Mouse (Mus musculus) stomach, embryonic 16.5 days (tissue): Measurements from ENCODE around the gene Fam189a2. TPM values are rescaled to one million over a fixed set of nuclear protein-coding genes. Genes with fewer than 3 reads are reported as not detected.
A peak's percentile ranks its signal among the peaks of the same experiment; 100 is the strongest.

Source experiments
- ATAC-seq: fragments of 200-750 bp; cut with Nextera tagmentation; 2 replicates; pipeline ENCODE4 v1.8.0; 2017; ENCODE audit warnings: moderate number of reproducible peaks, moderate TSS enrichment; ENCODE audit not compliant: insufficient read depth, low FRiP score
- H3K27ac ChIP-seq: fragments of 300-500 bp; sonication (generic); 2 replicates; pipeline ENCODE4 v1.5.1; 2014; ENCODE audit warnings: low read length
- H3K27me3 ChIP-seq: fragments of 300-500 bp; sonication (generic); 2 replicates; pipeline ENCODE4 v1.6.1; 2014; ENCODE audit warnings: low read length, control low read depth, mixed read lengths; ENCODE audit not compliant: control insufficient read depth, insufficient read depth
- H3K36me3 ChIP-seq: fragments of 300-500 bp; sonication (generic); 2 replicates; pipeline ENCODE4 v1.6.1; 2014; ENCODE audit warnings: low read length; ENCODE audit not compliant: control insufficient read depth, insufficient read depth
- H3K4me1 ChIP-seq: fragments of 300-500 bp; sonication (generic); 2 replicates; pipeline ENCODE4 v1.6.1; 2014; ENCODE audit warnings: low read length, control low read depth, mixed read lengths; ENCODE audit not compliant: control insufficient read depth, insufficient read depth
- H3K4me2 ChIP-seq: fragments of 300-500 bp; sonication (generic); 2 replicates; pipeline ENCODE4 v1.6.1; 2014; ENCODE audit warnings: low read depth, low read length, mixed read lengths
- H3K4me3 ChIP-seq: fragments of 300-500 bp; sonication (generic); replicated peaks from 2 replicates; pipeline ENCODE4 v1.5.1; 2014; ENCODE audit warnings: mild to moderate bottlenecking, low read length
- H3K9ac ChIP-seq: fragments of 300-500 bp; sonication (generic); 2 replicates; pipeline ENCODE4 v1.6.1; 2014; ENCODE audit warnings: low read length
- H3K9me3 ChIP-seq: fragments of 300-500 bp; sonication (generic); replicated peaks from 2 replicates; pipeline ENCODE4 v1.6.1; 2016; ENCODE audit warnings: low read length, control low read depth; ENCODE audit not compliant: control insufficient read depth
- WGBS: fragments of 180-500 bp; shearing (Covaris S2); extraction: QIAGEN DNeasy Blood & Tissue Kit; methylation state at CpG from one replicate; pipeline ENCODE4 v1.1.7; 2014; 5-methylcytosine and 5-hydroxymethylcytosine counted together
- polyA plus RNA-seq: library from polyadenylated mRNA; unstranded; fragments of >200 nt; fragmentation: Nextera tagmentation; extraction: Ambion mirVana; gene quantifications from 2 replicates; pipeline ENCODE4 v1.2.1, GENCODE M21; 2015

Gene Fam189a2
- polyA plus RNA-seq, 1 experiment from 2014 or later: 0.75 TPM

DNA sequence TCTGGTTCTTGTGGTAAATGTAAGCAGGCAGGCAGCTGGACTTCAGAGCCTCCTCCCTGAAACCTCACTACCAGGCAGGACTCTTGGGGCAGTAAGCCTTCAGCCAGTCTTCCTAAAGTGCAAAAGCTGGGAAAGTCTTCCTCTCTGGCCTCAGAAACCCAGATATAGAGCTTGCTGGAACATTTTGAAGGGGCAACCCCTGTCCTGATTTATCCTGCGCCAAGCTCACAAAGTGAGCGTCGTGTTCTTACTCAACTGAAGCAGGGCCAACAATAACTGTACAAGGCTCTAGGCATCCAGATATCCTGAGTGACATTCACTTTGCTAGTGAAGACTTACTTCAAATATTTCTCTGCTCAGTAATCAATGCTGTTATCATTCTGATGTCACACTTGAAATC is 60.4 kb downstream of the Fam189a2 start:
- H3K27me3 ChIP-seq: no peaks in the 10 kb centered on the region
- 79% methylated on average over 3 of the region's 3 CpGs for WGBS
- H3K27ac ChIP-seq: no peak overlapping the region
- H3K9ac ChIP-seq: no peak overlapping the region
- no peak overlapping the region for H3K4me3 ChIP-seq
- H3K4me1 ChIP-seq: peaks cover 20% of the 10 kb centered on the region
- ATAC-seq: no peak
- H3K36me3 ChIP-seq: no peaks in the 10 kb centered on the region
- H3K9me3 ChIP-seq: no peaks in the 10 kb centered on the region
- H3K4me2 ChIP-seq: no peak overlapping the region

DNA sequence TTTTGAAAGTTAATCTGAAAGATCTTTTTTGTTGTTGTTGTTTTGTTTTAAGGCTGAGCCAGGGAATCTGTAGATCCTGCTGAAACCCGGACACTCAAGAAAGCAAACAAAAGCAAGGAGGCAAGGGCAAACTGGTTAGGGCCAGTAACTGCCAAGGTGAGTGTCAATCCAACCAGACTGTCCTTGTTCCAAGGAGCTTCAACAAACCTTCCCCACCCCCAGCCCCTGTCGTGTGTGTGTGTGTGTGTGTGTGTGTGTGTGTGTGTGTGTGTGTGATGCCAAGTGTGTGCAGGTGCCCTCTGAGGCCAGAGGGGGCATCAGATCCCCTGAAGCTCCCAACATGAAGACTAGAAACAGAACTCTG is 62.0 kb downstream of the Fam189a2 start:
- H3K9ac ChIP-seq: no peak overlapping the region
- H3K27me3 ChIP-seq: no peaks in the 10 kb centered on the region
- H3K4me1 ChIP-seq: peaks cover 20% of the 10 kb centered on the region
- H3K4me2 ChIP-seq: no peak overlapping the region
- no peak for ATAC-seq
- H3K36me3 ChIP-seq: no peaks in the 10 kb centered on the region
- H3K9me3 ChIP-seq: no peaks in the 10 kb centered on the region
- no peak overlapping the region for H3K4me3 ChIP-seq
- H3K27ac ChIP-seq: no peak overlapping the region
- WGBS: 70% methylated on average over 2 of the region's 2 CpGs

DNA sequence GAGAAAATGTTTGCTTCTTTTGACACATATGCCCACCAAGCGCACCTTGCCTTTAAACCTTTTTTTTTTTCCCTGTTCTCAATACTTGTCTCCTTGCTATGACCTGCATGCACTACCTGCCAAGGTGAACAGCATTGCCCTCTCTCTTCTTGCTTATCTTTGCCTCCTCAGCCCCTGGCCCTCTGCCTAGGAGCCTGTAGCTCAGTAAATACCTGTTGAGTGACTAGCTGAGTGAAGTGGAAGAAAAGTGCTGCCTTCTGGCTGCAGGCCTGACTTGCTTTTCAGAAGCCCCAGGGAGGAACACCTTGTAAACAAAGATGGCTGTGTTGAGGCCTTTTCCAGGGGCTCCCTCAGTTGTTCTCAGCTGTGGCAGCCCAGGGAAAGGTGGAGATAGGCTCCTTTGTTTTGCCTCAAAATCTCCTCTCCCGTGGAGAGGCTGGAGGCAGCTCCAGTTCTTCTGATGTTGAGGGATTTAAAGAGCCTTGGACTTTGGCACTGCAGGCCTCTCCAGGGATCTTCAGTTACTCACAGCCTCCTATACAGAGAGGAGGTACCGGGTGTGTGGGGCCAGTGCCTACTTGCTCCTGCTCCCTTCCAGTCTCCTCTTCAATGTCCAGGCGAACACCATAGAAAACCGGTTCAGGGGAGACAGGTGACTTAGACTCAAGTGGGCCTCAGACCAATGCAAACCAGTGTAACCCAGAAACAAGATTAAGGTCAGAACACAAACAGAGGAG is 62.5 kb downstream of the Fam189a2 start:
- 53% methylated on average over 5 of the region's 5 CpGs for WGBS
- Histone ChIP-seq H3K27me3 (no peaks in the 10 kb centered on the region), H3K36me3 (no peaks in the 10 kb centered on the region), H3K4me2 (no peak overlapping the region), H3K27ac (0 out of 2 replicates have a peak overlapping the region, but pooled peaks have one; percentile 11), H3K4me3 (no peak overlapping the region), H3K4me1 (peaks cover 18% of the 10 kb centered on the region), H3K9me3 (no peaks in the 10 kb centered on the region), H3K9ac (no peak overlapping the region)
- ATAC-seq: no peak

DNA sequence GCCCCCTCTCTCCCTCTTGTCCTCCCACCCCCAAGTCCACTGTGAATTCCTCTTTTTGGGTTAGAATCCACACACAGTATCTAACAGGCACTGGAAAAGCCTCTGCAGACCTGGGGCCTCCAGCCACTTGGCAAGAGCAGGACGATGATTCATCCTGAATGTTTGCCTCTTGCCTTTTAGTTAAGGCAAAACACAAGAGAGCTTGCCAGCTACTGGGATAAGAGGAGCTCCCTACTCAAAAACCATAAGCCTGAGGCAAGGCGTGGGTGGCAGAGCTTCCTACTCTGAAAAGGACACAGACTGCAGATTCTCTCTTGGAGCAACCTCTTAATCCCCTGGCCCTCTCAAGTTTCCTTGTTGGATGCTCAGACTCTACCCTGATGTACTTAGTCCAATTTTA is 63.7 kb downstream of the Fam189a2 start:
- ATAC-seq: peak; percentile 77; the same call in 1 of the 2 replicates
- 15% methylated on average over 2 of the region's 2 CpGs for WGBS
- peak overlapping the region; percentile 64 for H3K27ac ChIP-seq

DNA sequence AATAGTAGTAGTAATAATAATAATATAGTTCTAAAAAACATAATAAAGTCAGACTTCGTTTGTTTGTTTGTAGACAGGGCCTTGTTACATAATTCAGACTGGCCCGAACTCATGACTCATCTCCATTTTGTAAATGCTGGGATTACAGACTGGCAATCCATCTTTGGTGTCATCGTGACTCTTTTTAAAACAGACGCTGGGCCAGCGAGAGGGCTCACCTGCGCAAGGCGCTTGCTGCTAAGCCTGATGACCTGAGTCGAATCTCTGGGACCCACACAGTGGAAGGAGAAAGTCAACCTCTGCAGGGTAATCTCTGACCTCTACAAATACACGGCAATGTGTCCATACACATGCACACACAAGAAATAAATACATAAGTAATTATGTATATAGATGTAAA is 64.4 kb downstream of the Fam189a2 start:
- Histone ChIP-seq H3K4me2 (no peak overlapping the region), H3K9ac (no peak overlapping the region), H3K27me3 (no peaks in the 10 kb centered on the region), H3K4me1 (peaks cover 13% of the 10 kb centered on the region), H3K36me3 (no peaks in the 10 kb centered on the region), H3K27ac (peak overlapping the region; percentile 50; the same call in 1 of the 2 replicates), H3K4me3 (no peak overlapping the region), H3K9me3 (no peaks in the 10 kb centered on the region)
- ATAC-seq: no peak
- 78% methylated on average over 9 of the region's 9 CpGs for WGBS

More for the DNA sequence above, 63.7 kb downstream of the Fam189a2 start:
- H3K27me3 ChIP-seq: no peaks in the 10 kb centered on the region
- H3K4me2 ChIP-seq: no peak overlapping the region
- peaks cover 13% of the 10 kb centered on the region for H3K4me1 ChIP-seq
- no peaks in the 10 kb centered on the region for H3K9me3 ChIP-seq
- no peaks in the 10 kb centered on the region for H3K36me3 ChIP-seq
- H3K9ac ChIP-seq: no peak overlapping the region
- no peak overlapping the region for H3K4me3 ChIP-seq

DNA sequence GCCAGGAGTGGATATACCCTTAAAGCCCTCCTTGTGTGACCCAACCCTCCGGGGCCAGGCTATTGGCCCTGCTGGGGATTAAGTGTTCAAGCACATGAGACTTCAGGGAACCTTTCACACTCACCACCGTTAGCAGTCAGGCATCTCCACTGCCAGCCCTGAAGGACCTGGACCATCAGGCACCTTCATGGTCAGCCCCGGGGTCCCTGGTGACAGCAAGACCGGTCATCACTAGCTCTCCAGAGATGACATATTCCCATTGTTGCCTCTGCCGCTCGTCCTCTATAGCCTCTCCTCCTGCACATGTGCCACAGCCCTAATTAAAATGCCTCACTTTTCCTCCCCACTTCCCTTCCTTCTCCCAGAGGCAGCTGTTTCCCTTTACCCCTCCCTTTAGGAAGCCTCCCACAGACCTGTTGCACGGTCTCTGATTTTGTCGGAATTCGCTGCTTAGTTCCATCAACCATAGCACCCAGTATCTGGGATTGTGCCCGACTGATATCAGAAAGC is 66.4 kb downstream of the Fam189a2 start:
- H3K4me3 ChIP-seq: no peak overlapping the region
- no peak overlapping the region for H3K4me2 ChIP-seq
- H3K27ac ChIP-seq: no peak overlapping the region
- H3K27me3 ChIP-seq: no peaks in the 10 kb centered on the region
- ATAC-seq: no peak
- WGBS: 69% methylated on average over 10 of the region's 10 CpGs
- H3K9ac ChIP-seq: no peak overlapping the region
- no peaks in the 10 kb centered on the region for H3K9me3 ChIP-seq
- H3K4me1 ChIP-seq: peaks cover 13% of the 10 kb centered on the region
- no peaks in the 10 kb centered on the region for H3K36me3 ChIP-seq

DNA sequence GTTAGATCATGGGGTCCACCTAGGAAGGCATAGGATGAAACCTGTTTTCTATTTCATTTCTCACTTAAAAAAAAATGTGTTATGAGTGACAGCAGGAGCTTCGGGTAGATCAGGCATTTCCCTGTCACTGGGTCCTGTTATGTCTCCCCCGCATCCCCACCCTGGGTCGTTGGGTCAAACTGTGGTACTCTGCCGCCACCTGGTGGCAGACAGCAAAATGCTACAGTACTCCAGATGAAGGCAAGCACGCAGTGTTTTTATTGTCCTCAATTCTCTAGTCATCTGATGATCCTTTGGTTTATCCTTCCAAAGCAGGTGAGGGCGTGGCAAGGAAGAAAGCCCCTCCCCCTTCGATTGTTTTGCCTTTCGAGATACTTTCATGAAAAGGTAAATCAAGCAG is 69.3 kb downstream of the Fam189a2 start:
- no peaks in the 10 kb centered on the region for H3K9me3 ChIP-seq
- H3K4me2 ChIP-seq: no peak overlapping the region
- 0 out of 2 replicates have a peak, but pooled peaks cover 2% of the 10 kb centered on the region for H3K4me1 ChIP-seq
- 0 out of 2 replicates have a peak, but pooled peaks have one; percentile 38 for ATAC-seq
- 1% methylated on average over 8 of the region's 8 CpGs for WGBS
- H3K27me3 ChIP-seq: no peaks in the 10 kb centered on the region
- H3K4me3 ChIP-seq: no peak overlapping the region
- H3K27ac ChIP-seq: no peak overlapping the region
- H3K9ac ChIP-seq: no peak overlapping the region
- no peaks in the 10 kb centered on the region for H3K36me3 ChIP-seq

DNA sequence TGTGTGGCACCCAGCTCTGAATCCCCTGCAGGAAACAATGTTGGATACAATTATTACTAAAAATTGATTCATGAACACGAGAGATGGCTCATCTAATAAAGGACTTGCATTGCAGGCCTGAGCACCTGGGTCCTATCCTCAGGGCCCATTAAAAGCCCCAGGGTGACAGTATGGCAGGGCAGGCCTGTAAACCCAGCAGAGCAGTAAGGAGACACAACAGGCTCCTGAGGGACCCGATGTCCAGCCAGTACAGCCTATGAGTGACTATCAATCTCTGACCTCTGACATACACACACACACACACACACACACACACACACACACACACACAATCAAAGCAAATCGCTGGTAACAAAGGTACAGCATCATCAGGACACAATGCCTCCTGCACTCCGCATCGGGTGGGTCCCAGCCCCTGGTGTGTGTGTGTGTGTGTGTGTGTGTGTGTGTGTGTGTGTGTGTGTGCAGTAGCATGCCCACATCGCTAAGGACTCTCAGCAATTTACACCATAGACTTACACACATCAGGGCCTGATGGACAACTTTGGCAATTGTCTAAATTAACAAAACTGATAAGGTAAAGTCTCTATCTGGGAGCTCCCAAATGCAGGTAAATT is 69.9 kb downstream of the Fam189a2 start:
- ATAC-seq: no peak
- H3K4me1 ChIP-seq: no peaks in the 10 kb centered on the region
- no peak overlapping the region for H3K4me3 ChIP-seq
- no peak overlapping the region for H3K4me2 ChIP-seq
- no peaks in the 10 kb centered on the region for H3K9me3 ChIP-seq
- 73% methylated on average over 6 of the region's 6 CpGs for WGBS
- no peaks in the 10 kb centered on the region for H3K36me3 ChIP-seq
- no peak overlapping the region for H3K27ac ChIP-seq
- H3K27me3 ChIP-seq: no peaks in the 10 kb centered on the region
- H3K9ac ChIP-seq: no peak overlapping the region

DNA sequence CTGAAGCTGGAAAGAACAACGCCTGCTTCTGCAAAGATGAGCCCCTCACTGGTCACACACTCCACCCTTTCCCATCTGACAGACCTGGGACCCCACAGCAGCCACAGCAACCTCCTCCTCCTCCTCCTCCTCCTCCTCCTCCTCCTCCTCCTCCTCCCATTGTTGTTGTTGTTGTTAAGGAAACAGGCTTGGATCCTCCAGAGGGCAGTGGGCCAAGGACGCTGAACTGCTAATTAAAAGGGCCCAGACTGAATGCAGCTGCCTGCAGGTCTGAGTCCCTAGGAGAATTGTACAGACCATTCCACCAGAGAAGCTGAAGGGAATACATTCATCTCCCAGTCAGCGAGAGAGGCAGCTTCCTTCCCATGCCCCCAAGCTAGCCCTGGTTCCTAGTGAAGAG is 70.5 kb downstream of the Fam189a2 start:
- no peaks in the 10 kb centered on the region for H3K9me3 ChIP-seq
- peak; percentile 8; the same call in 1 of the 2 replicates for ATAC-seq
- WGBS: 52% methylated on average over 3 of the region's 3 CpGs

More for the DNA sequence above, 70.5 kb downstream of the Fam189a2 start:
- Histone ChIP-seq H3K4me2 (no peak overlapping the region), H3K27ac (no peak overlapping the region), H3K27me3 (no peaks in the 10 kb centered on the region), H3K4me1 (no peaks in the 10 kb centered on the region), H3K9ac (no peak overlapping the region), H3K36me3 (no peaks in the 10 kb centered on the region), H3K4me3 (no peak overlapping the region)
